In the genomic region with DNA sequence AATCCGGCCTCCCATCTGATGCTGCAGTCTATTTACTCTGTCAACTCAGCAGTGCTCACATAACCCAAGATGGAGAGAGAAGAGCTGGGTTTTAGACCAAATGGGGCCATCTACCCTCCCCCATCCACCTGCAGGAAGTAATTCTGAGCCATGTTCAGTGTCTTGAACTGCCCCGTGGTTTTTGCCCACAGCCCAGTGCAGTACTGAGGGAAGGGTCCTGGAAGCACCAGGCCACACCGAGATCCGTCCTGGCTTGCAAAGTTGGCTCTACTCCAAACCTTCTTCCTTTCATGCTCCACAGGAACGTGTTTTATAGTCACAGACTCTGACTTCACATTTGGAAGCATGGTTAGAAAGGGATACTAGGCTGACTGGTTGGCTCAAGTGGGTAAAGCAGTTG, we compare ENCODE assay signal across 14 mouse cellular contexts.
DNase-seq lines count a peak whose midpoint lies in the region; ATAC-seq and TF ChIP-seq lines count a peak whose summit lies in the region.
"Had no signal": no experiment of that assay in that cellular context is flagged by ENCODE, and none has a peak within 500 bp of the region (broad histone marks: within the 10 kb centered on the region; RNA-seq: fewer than 3 reads in every experiment).

No protein-coding gene starts in this region.

- no peaks in the 10 kb centered on the region for H3K27me3 ChIP-seq in lung, embryonic 15.5 days
- H3K27me3 ChIP-seq in Patski, result no peaks in the 10 kb centered on the region
- 0 out of 2 replicates have a peak, but pooled peaks cover 3% of the 10 kb centered on the region for H3K27me3 ChIP-seq in limb, embryonic 13.5 days
- no peaks in the 10 kb centered on the region for H3K27me3 ChIP-seq in midbrain, postnatal 0 days (ENCODE audit: insufficient read depth, low read length)

- CTCF ChIA-PET in Patski (lab: Charles Lee), result no interaction called here

- WGBS in lung, embryonic 15.5 days, result 24% methylated on average over 5 of the region's 5 CpGs
- 21% methylated on average over 5 of the region's 5 CpGs for WGBS in limb, embryonic 13.5 days
- 68% methylated on average over 5 of the region's 5 CpGs for WGBS in midbrain, postnatal 0 days

- no peaks in the 10 kb centered on the region for H3K36me3 ChIP-seq in lung, embryonic 15.5 days
- no peaks in the 10 kb centered on the region for H3K36me3 ChIP-seq in limb, embryonic 13.5 days
- no peaks in the 10 kb centered on the region for H3K36me3 ChIP-seq in midbrain, postnatal 0 days (ENCODE audit: insufficient read depth, low read length)
- H3K36me3 ChIP-seq: heart, embryonic 12.5 days had no signal

- no peak overlapping the region for H3K4me2 ChIP-seq in lung, embryonic 15.5 days
- H3K4me2 ChIP-seq in limb, embryonic 13.5 days (replicated peaks), result no peak overlapping the region
- H3K4me2 ChIP-seq in midbrain, postnatal 0 days (ENCODE audit: low read depth, low read length, poor library complexity, severe bottlenecking), result no peak overlapping the region
- H3K4me2 ChIP-seq: heart, embryonic 12.5 days had no signal

- no peak overlapping the region for H3K9ac ChIP-seq in lung, embryonic 15.5 days
- no peak overlapping the region for H3K9ac ChIP-seq in limb, embryonic 13.5 days
- no peak overlapping the region for H3K9ac ChIP-seq in midbrain, postnatal 0 days (replicated peaks; ENCODE audit: low read length, poor library complexity, severe bottlenecking)
- H3K9ac ChIP-seq: heart, embryonic 12.5 days had no signal

- in situ Hi-C loops in Patski (cut with MboI; ENCODE audit: low pct_unique_long_range_greater_than_20kb), result no loop called here

- no peak for DNase-seq in lung, postnatal 36 days
- peak; percentile 28 for DNase-seq in Patski (ENCODE audit: low read depth, low spot score)
- peak; percentile 68 for DNase-seq in thymus, postnatal 25 days
- DNase-seq in layer of hippocampus, adult 11-12 months (ENCODE audit: low spot score), result no peak
- no peak for DNase-seq in midbrain, postnatal 0 days (ENCODE audit: low spot score)
- DNase-seq: adrenal gland, postnatal 36 days; gastrocnemius, adult 2 months; heart, postnatal 4 days; lung, postnatal 14 days; midbrain, embryonic 14.5 days had no signal

- ATAC-seq in lung, embryonic 15.5 days (ENCODE audit: borderline replicate concordance, extremely low read depth, low FRiP score, low TSS enrichment), result no peak
- ATAC-seq in Patski, result no peak
- 0 out of 2 replicates have a peak, but pooled peaks have one; percentile 9 for ATAC-seq in limb, embryonic 13.5 days (ENCODE audit: low FRiP score, low read depth)
- no peak for ATAC-seq in midbrain, postnatal 0 days (ENCODE audit: low FRiP score)
- ATAC-seq: inflammation-experienced regulatory T-cells, adult 6 months had no signal

- no peak overlapping the region for H3K4me3 ChIP-seq in lung, embryonic 15.5 days
- H3K4me3 ChIP-seq in limb, embryonic 13.5 days, result no peak overlapping the region
- no peak overlapping the region for H3K4me3 ChIP-seq in midbrain, postnatal 0 days (ENCODE audit: low read depth, low read length)
- H3K4me3 ChIP-seq: gastrocnemius, adult 2 months; heart, embryonic 12.5 days had no signal

- no peaks in the 10 kb centered on the region for H3K9me3 ChIP-seq in lung, embryonic 15.5 days
- peaks cover 5% of the 10 kb centered on the region for H3K9me3 ChIP-seq in limb, embryonic 13.5 days
- 0 out of 2 replicates have a peak, but pooled peaks cover 4% of the 10 kb centered on the region for H3K9me3 ChIP-seq in midbrain, postnatal 0 days (ENCODE audit: low read length)

- TF ChIP-seq CTCF in Patski (IDR thresholded peaks at IDR 0.05), result no peak
- TF ChIP-seq CTCF in midbrain, postnatal 0 days (IDR thresholded peaks at IDR 0.05), result no peak

- H3K4me1 ChIP-seq in lung, embryonic 15.5 days, result 0 out of 2 replicates have a peak, but pooled peaks cover 5% of the 10 kb centered on the region
- peaks cover 32% of the 10 kb centered on the region for H3K4me1 ChIP-seq in limb, embryonic 13.5 days
- H3K4me1 ChIP-seq in midbrain, postnatal 0 days (ENCODE audit: insufficient read depth, low read length), result no peaks in the 10 kb centered on the region
- H3K4me1 ChIP-seq: heart, embryonic 12.5 days had no signal

- POLR2A ChIA-PET in Patski (lab: Charles Lee), result interaction anchor here (0.6 to 1.2 kb wide), 2 partner anchors 19 to 25 kb away, joined by 4 to 6 read pairs; no protein-coding TSS in a partner anchor

- H3K27ac ChIP-seq in lung, embryonic 15.5 days, result 0 out of 2 replicates have a peak overlapping the region, but pooled peaks have one; percentile 19
- H3K27ac ChIP-seq in limb, embryonic 13.5 days, result peak overlapping the region; percentile 59
- H3K27ac ChIP-seq in midbrain, postnatal 0 days (ENCODE audit: low read depth, low read length), result no peak overlapping the region
- H3K27ac ChIP-seq: gastrocnemius, adult 2 months had no signal

Comparison
In these comparisons a context has a peak if more than half of its experiments do, and no peak if none do; other contexts are left out.
1. DNase-seq: peak in Patski (single experiment) and thymus, postnatal 25 days (single experiment); none in lung, postnatal 36 days (single experiment), layer of hippocampus, adult 11-12 months (single experiment) and midbrain, postnatal 0 days (single experiment).